Mouse (Mus musculus): Measurements from ENCODE around the gene Stx11.

- no peak for TF ChIP-seq CTCF (IDR thresholded peaks at IDR 0.05; ENCODE audit: low read depth, low read length)
- no peak for TF ChIP-seq POLR2A (IDR thresholded peaks at IDR 0.05; ENCODE audit: borderline replicate concordance, low read depth, low read length)
Observed at GRCm38 (mm10) chr10:12888373-12888772, 75.7 kb downstream of the Stx11 start.

All from bone marrow macrophage, adult 2 months (primary cell).